Mouse (Mus musculus) megakaryocyte progenitor cell, adult 5-6 weeks (primary cell): ENCODE results near the gene Vbp1. TPM values are rescaled to one million over a fixed set of nuclear protein-coding genes. Genes with fewer than 3 reads are reported as not detected.

ENCODE experiments used
- ATAC-seq: replicated peaks from 2 replicates; pipeline ENCODE4 v1.8.0; 2016; ENCODE audit warnings: mild to moderate bottlenecking, moderate TSS enrichment, inconsistent platforms; ENCODE audit not compliant: poor library complexity
- total RNA-seq, 2 experiments: library from RNA; stranded (forward) in 1 of 2; stranded (reverse) in 1 of 2; fragments of 157-497, 149-512 nt in 1 of 2; fragments of 200-1000 nt in 1 of 2; gene quantifications; 2 replicates each; pipeline versions ENCODE4 v1.2.3 to v1.2.4; 2015 to 2017

The Vbp1 gene
- total RNA-seq (2015): 121 and 131 TPM in 2 replicates
- 144 and 152 TPM in 2 replicates for total RNA-seq (2017)

DNA sequence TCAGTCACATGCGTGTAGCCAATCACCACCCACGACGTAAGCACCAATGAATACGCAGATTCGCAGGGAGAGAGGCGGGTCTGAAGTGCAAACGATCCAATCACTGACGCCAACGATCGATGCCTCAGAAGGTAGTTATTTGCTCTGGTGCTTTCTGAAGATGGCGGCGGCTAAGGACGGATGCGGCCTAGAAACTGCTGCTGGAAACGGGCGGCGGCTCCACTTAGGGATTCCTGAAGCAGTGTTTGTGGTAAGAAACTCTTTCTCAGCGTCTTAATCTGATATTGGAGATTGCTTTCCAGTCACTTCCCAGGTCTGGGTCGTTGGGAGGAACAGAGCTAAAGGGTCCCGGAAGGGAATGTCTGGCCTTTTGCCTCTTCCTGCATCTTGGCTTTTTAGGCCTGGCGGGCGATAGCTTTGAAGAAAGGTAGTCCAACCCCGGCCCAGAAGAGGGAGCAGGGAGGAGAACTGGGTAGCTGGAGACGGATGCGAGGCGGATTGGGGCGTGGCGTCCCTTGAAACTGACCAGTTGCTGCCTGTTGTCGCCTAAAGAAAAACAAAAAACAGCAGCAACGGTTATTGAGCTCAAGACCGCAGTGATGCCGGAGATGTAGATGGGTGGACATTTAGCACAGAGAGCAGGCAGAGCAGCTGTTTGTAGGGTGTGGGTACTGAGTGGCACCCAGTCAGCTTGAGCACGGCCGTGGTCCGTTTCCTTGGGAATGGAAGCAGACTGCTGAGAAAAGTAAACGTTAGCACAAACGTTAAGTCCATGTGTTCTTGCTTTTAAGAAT is at the start of gene Vbp1:
Gene Vbp1, plus strand, starts transcription at position 121 of the 794 bp plus-strand sequence.
- peak; percentile 100 for ATAC-seq

DNA sequence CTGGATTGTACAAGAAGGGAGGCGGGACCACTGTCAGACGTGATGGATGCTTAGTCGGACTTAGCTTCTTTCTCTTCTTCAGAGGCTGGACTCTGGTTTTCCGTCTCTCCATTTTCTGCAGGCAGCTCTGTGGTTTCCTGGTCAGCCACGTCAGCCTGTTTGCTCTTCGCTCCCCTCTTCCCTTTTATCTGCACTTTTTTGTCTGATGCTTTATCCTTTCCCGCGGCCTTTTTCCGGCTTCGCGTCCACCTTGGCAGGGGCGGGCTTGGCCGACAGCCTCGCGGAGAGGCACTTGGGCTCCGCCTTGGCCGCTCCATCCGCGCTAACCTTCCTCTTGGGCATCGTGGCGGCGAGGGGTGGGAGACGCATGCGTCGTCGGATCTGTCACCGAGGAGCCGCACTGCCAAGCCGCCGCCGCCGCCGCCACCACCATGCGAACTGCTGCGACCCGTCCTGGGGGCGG is 38.9 kb upstream of the Vbp1 start:
- peak; percentile 100 for ATAC-seq

DNA sequence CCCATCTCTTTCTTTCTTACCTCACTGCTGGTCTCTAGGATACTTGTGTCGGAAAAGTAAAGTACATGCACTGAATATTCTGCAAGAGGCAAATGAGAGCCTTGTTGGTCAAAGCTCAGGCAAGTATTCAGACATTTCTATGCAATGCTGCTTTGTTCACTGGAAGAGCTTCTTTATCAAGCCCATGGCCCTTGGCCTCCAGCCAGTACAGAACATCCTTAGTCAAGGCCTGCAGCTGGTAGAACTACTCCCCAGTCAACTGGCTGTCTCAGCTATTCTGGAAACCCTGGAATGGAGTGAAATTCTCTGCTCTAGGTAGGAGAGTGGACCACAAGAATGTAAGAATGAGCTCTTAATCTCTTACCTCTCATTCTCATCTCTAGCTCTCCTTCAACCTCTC is 24.2 kb upstream of the Vbp1 start:
- ATAC-seq: no peak

DNA sequence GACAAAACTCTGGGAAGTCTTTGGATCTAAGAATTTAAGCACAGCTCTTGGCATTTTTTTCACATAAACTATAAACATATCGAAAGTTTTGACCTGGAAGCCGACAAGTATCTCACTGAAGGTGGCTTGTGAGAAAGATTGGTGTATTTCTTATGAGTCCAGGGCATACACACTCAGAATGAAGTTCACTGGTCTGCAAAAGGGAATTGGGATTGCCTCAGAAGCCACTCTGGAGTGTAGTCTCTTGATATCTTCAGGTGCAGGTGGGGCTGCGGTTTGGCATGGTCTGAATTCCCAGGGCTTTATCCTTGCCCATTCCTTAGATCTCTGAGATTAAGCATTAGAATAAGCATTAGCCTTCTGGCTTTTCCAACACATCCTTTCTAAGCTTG is 316 bp upstream of the Vbp1 start:
- ATAC-seq: no peak

DNA sequence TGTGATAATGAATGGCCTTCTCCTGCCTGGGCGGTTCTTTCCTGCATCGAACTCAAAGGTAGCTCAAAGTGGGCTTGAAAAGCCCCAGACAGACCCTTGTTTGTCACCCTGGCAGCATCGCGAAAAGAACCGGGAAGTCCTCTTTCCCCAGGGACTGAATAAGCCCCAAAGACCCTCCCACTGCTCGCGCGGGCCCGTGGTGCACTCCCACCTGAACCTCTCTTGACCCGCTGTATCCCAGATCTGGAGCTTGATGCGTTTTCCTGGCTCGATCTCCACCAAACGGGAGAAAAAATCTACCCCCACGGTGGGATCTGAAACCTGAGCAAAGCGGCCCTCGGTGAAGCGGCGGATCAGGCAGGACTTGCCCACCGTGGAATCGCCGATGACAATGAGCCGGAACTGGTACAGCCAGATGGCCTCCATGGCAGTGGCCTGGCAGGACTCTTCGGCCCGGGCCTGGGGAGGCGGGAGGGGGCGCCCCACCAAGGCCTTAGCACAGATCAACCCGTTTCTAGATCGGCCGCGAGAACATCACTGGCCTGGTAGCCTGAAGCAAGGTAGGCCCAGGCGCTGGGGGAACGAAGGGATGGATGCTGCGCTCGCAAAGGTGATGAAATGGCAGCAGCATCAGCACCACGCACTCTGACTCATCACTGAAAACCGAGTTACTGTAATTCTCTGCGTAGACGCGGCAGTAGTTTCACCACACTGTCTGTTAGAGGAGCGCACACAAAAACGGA is 63.7 kb downstream of the Vbp1 start, which contains the start of gene Rab39b:
Gene Rab39b, minus strand, starts transcription at position 650 of the 743 bp plus-strand sequence.
- peak; percentile 42 for ATAC-seq

DNA sequence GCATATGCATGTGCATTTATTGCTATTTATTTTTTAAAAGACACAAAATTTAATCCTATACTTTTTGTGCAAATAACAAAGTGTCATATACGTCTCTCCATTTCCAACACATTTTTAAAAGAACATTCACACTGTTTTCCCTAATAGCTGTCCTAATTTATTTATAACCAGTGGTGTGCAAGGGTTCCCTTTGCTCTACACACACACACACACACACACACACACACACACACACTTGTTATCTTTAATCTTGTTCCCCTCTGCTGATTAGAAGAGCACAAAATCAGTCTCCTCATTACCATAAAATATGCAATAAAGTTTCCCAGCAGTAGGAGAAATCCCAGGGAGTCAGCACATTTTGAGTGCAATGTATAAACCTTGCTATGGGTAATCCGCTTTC is 64.4 kb downstream of the Vbp1 start:
- no peak for ATAC-seq

Other genes starting within 250 kb of the Vbp1 start
- gene Fundc2, start 131.9 kb upstream of the Vbp1 start, total RNA-seq (2015): 48.5 and 56.9 TPM in 2 replicates
- gene Fundc2, start 131.9 kb upstream of the Vbp1 start, total RNA-seq (2017): 38.6 and 63.3 TPM in 2 replicates
- gene F8, start 131.7 kb upstream of the Vbp1 start, total RNA-seq (2015): 0.44 and 1.1 TPM in 2 replicates
- gene F8, start 131.7 kb upstream of the Vbp1 start, total RNA-seq (2017): 0.37 and 0.78 TPM in 2 replicates
- 24.5 and 27.3 TPM in 2 replicates for gene Cmc4, start 97.7 kb upstream of the Vbp1 start, total RNA-seq (2015)
- 7.0 and 7.7 TPM in 2 replicates for gene Cmc4, start 97.7 kb upstream of the Vbp1 start, total RNA-seq (2017)
- 6.0 and 6.4 TPM in 2 replicates for gene Mtcp1, start 97.7 kb upstream of the Vbp1 start, total RNA-seq (2015)
- 6.9 and 8.0 TPM in 2 replicates for gene Mtcp1, start 97.7 kb upstream of the Vbp1 start, total RNA-seq (2017)
- gene Brcc3, start 97.7 kb upstream of the Vbp1 start, total RNA-seq (2015): 50.3 and 50.4 TPM in 2 replicates
- 35.0 and 40.9 TPM in 2 replicates for gene Brcc3, start 97.7 kb upstream of the Vbp1 start, total RNA-seq (2017)
- not detected in 2 replicates for gene Rab39b, start 63.9 kb downstream of the Vbp1 start, total RNA-seq (2015)
- gene Rab39b, start 63.9 kb downstream of the Vbp1 start, total RNA-seq (2017): not detected in 2 replicates